Mouse (Mus musculus) forebrain, embryonic 11.5 days (tissue): ENCODE measurements around the gene Scrn2. TPM values are rescaled to one million over a fixed set of nuclear protein-coding genes. Genes with fewer than 3 reads are reported as not detected.

Experiments
- ATAC-seq: fragments of 200-750 bp; cut with Nextera tagmentation; replicated peaks from 2 replicates; pipeline ENCODE4 v1.8.0; 2017; ENCODE audit warnings: moderate TSS enrichment; ENCODE audit not compliant: low FRiP score
- DNase-seq: peaks from one replicate; pipeline ENCODE4 v3.0.0-alpha.2; 2017; ENCODE audit warnings: low spot score
- H3K27ac ChIP-seq: fragments of 300-500 bp; sonication (generic); 2 replicates; pipeline ENCODE4 v1.5.1; 2014; ENCODE audit warnings: low read depth, low read length
- H3K27me3 ChIP-seq: fragments of 300-500 bp; sonication (generic); 2 replicates; pipeline ENCODE4 v1.6.1; 2014; ENCODE audit warnings: mild to moderate bottlenecking, low read length, mixed read lengths; ENCODE audit not compliant: control insufficient read depth, insufficient read depth
- H3K36me3 ChIP-seq: fragments of 300-500 bp; sonication (generic); 2 replicates; pipeline ENCODE4 v1.6.1; 2014; ENCODE audit warnings: mild to moderate bottlenecking, low read length, moderate library complexity, mixed read lengths; ENCODE audit not compliant: control insufficient read depth, insufficient read depth
- H3K4me1 ChIP-seq: fragments of 300-500 bp; sonication (generic); replicated peaks from 2 replicates; pipeline ENCODE4 v1.6.1; 2014; ENCODE audit warnings: low read length, mixed read lengths; ENCODE audit not compliant: control insufficient read depth, insufficient read depth
- H3K4me2 ChIP-seq: fragments of 300-500 bp; sonication (generic); 2 replicates; pipeline ENCODE4 v1.6.1; 2014; ENCODE audit warnings: low read depth, mild to moderate bottlenecking, low read length, moderate library complexity, mixed read lengths; ENCODE audit not compliant: severe bottlenecking
- H3K4me3 ChIP-seq: fragments of 300-500 bp; sonication (generic); 2 replicates; pipeline ENCODE4 v1.5.1; 2014; ENCODE audit warnings: low read depth, low read length
- H3K9ac ChIP-seq: fragments of 300-500 bp; sonication (generic); 2 replicates; pipeline ENCODE4 v1.6.1; 2014; ENCODE audit warnings: low read length
- H3K9me3 ChIP-seq: fragments of 300-500 bp; sonication (generic); 2 replicates; pipeline ENCODE4 v1.6.1; 2016; ENCODE audit warnings: low read length, mixed read lengths; ENCODE audit not compliant: control insufficient read depth
- WGBS: fragments of 180-500 bp; shearing (Covaris S2); extraction: QIAGEN DNeasy Blood & Tissue Kit; methylation state at CpG from one replicate; pipeline ENCODE4 v1.1.7; 2014; 5-methylcytosine and 5-hydroxymethylcytosine counted together
- polyA plus RNA-seq: library from polyadenylated mRNA; unstranded; fragments of >200 nt; fragmentation: Nextera tagmentation; extraction: Ambion mirVana; gene quantifications from 2 replicates; pipeline ENCODE4 v1.2.1, GENCODE M21; 2014

Scrn2 gene
- polyA plus RNA-seq, 1 experiment from 2014 or later = 31.6 TPM

- no peaks in the 10 kb centered on the region for H3K27me3 ChIP-seq
- H3K27ac ChIP-seq = no peak overlapping the region
- H3K36me3 ChIP-seq = no peaks in the 10 kb centered on the region; the same call in 1 of the 2 replicates
- H3K9me3 ChIP-seq = no peaks in the 10 kb centered on the region
- DNase-seq = no peak
- H3K4me1 ChIP-seq = peaks cover 2% of the 10 kb centered on the region; the same call in 1 of the 2 replicates
- 78% methylated on average over 7 of the region's 7 CpGs for WGBS
- H3K4me2 ChIP-seq = no peak overlapping the region
- no peak overlapping the region for H3K9ac ChIP-seq
- ATAC-seq = no peak
- no peak overlapping the region for H3K4me3 ChIP-seq
These were observed 9.1 kb downstream of the Scrn2 start for GRCm38 (mm10) chr11:97038881-97039280.

- ATAC-seq (no peak), DNase-seq (no peak)
- WGBS = 52% methylated on average over 12 of the region's 12 CpGs
- no peaks in the 10 kb centered on the region for H3K9me3 ChIP-seq
- H3K4me1 ChIP-seq = peaks cover 2% of the 10 kb centered on the region; the same call in 1 of the 2 replicates
- peak overlapping the region; percentile 76 for H3K4me3 ChIP-seq
- H3K27ac ChIP-seq = no peak overlapping the region
- H3K27me3 ChIP-seq = no peaks in the 10 kb centered on the region
- H3K9ac ChIP-seq = peak overlapping the region; percentile 32; the same call in 1 of the 2 replicates
- H3K4me2 ChIP-seq = peak overlapping the region; percentile 73
- no peaks in the 10 kb centered on the region for H3K36me3 ChIP-seq
These were observed 10.7 kb downstream of the Scrn2 start for GRCm38 (mm10) chr11:97040301-97041021.

- Histone ChIP-seq H3K9ac (peak within 1 kb of the TSS; percentile 84), H3K4me1 (peaks cover 2% of the 10 kb centered on the region; the same call in 1 of the 2 replicates), H3K9me3 (no peaks in the 10 kb centered on the region), H3K4me3 (peak within 1 kb of the TSS; percentile 76), H3K27me3 (no peaks in the 10 kb centered on the region), H3K4me2 (peak within 1 kb of the TSS; percentile 73), H3K36me3 (no peaks in the 10 kb centered on the region), H3K27ac (peak within 1 kb of the TSS; percentile 18; the same call in 1 of the 2 replicates)
- ATAC-seq = peak; percentile 84
- under 1% methylated on average over 48 of the region's 48 CpGs for WGBS
- DNase-seq = peak; percentile 98
These were observed 11.5 kb downstream of the Scrn2 start, which contains the start of the genes Lrrc46 and Mrpl10 for GRCm38 (mm10) chr11:97041022-97041899. Gene Lrrc46 (minus strand): TSS chr11:97041407. Gene Mrpl10 (plus strand): TSS chr11:97041560.

- no peaks in the 10 kb centered on the region for H3K9me3 ChIP-seq
- DNase-seq (no peak), ATAC-seq (no peak)
- H3K4me2 ChIP-seq = no peak overlapping the region
- H3K36me3 ChIP-seq = no peaks in the 10 kb centered on the region; the same call in 1 of the 2 replicates
- 96% methylated on average over 8 of the region's 8 CpGs for WGBS
- peaks cover 2% of the 10 kb centered on the region; the same call in 1 of the 2 replicates for H3K4me1 ChIP-seq
- no peaks in the 10 kb centered on the region for H3K27me3 ChIP-seq
- H3K27ac ChIP-seq = no peak overlapping the region
- H3K9ac ChIP-seq = no peak overlapping the region
- H3K4me3 ChIP-seq = no peak overlapping the region
These were observed 15.2 kb downstream of the Scrn2 start for GRCm38 (mm10) chr11:97044902-97045301.

- DNase-seq (no peak), ATAC-seq (no peak)
- Histone ChIP-seq H3K4me1 (peaks cover 2% of the 10 kb centered on the region; the same call in 1 of the 2 replicates), H3K4me2 (no peak overlapping the region), H3K36me3 (no peaks in the 10 kb centered on the region; the same call in 1 of the 2 replicates), H3K9me3 (no peaks in the 10 kb centered on the region), H3K9ac (no peak overlapping the region), H3K27me3 (no peaks in the 10 kb centered on the region), H3K4me3 (no peak overlapping the region), H3K27ac (no peak overlapping the region)
- WGBS = 83% methylated on average over 7 of the region's 7 CpGs
These were observed 16.1 kb downstream of the Scrn2 start for GRCm38 (mm10) chr11:97045861-97046260.

GRCm38 (mm10) chr11:97048090-97048650, 18.4 kb downstream of the Scrn2 start:
- H3K4me3 ChIP-seq = no peak overlapping the region
- H3K27me3 ChIP-seq = no peaks in the 10 kb centered on the region
- WGBS = 90% methylated on average over 8 of the region's 8 CpGs
- H3K4me2 ChIP-seq = no peak overlapping the region
- H3K4me1 ChIP-seq = peaks cover 11% of the 10 kb centered on the region
- no peaks in the 10 kb centered on the region for H3K9me3 ChIP-seq
- H3K27ac ChIP-seq = no peak overlapping the region
- ATAC-seq = no peak
- H3K36me3 ChIP-seq = no peaks in the 10 kb centered on the region; the same call in 1 of the 2 replicates
- no peak overlapping the region for H3K9ac ChIP-seq
- DNase-seq = no peak

GRCm38 (mm10) chr11:97049492-97050085, 19.9 kb downstream of the Scrn2 start:
- H3K27ac ChIP-seq = no peak overlapping the region; the same call in 1 of the 2 replicates
- no peak overlapping the region for H3K4me3 ChIP-seq
- H3K36me3 ChIP-seq = no peaks in the 10 kb centered on the region; the same call in 1 of the 2 replicates
- H3K4me2 ChIP-seq = no peak overlapping the region
- H3K9me3 ChIP-seq = no peaks in the 10 kb centered on the region
- H3K27me3 ChIP-seq = no peaks in the 10 kb centered on the region
- DNase-seq (no peak), ATAC-seq (no peak)
- 79% methylated on average over 6 of the region's 6 CpGs for WGBS
- peaks cover 11% of the 10 kb centered on the region for H3K4me1 ChIP-seq
- H3K9ac ChIP-seq = no peak overlapping the region
